Mouse (Mus musculus): ENCODE measurements around the gene 1300017J02Rik.
"Not testable (repeated sequence)": the region's sequence is repeated elsewhere in the genome, so short reads cannot be mapped to it uniquely, and the experiment has no call there.

Gene 1300017J02Rik

GRCm38 (mm10) chr9:103304927-103305326 lies at the start of gene 1300017J02Rik, which contains the start of gene Topbp1:
TSS of gene 1300017J02Rik (minus strand) at chr9:103305082.
TSS of gene Topbp1 (plus strand) at chr9:103305215.
- peak; percentile 92 to 96 for DNase-seq

GRCm38 (mm10) chr9:103353500-103354260 lies 48.8 kb upstream of the 1300017J02Rik start:
- DNase-seq, result not testable (repeated sequence)

- peak; percentile 22 to 37 for DNase-seq
Measured at GRCm38 (mm10) chr9:103348791-103349190, 43.9 kb upstream of the 1300017J02Rik start.

- no peak for DNase-seq
Measured at GRCm38 (mm10) chr9:103347996-103348490, 43.2 kb upstream of the 1300017J02Rik start.

- DNase-seq, result no peak
Measured at GRCm38 (mm10) chr9:103347045-103347444, 42.2 kb upstream of the 1300017J02Rik start.

- DNase-seq, result no peak
Measured at GRCm38 (mm10) chr9:103336912-103337311, 32.0 kb upstream of the 1300017J02Rik start.

GRCm38 (mm10) chr9:103332663-103333062 lies 27.8 kb upstream of the 1300017J02Rik start:
- no peak for DNase-seq

- DNase-seq, result no peak
Measured at GRCm38 (mm10) chr9:103326449-103326848, 21.6 kb upstream of the 1300017J02Rik start.

GRCm38 (mm10) chr9:103324678-103325077 lies 19.8 kb upstream of the 1300017J02Rik start:
- no peak for DNase-seq

GRCm38 (mm10) chr9:103309832-103310231 lies 5.0 kb upstream of the 1300017J02Rik start:
- no peak for DNase-seq

GRCm38 (mm10) chr9:103305332-103306041 lies 605 bp upstream of the 1300017J02Rik start:
- no peak for DNase-seq

GRCm38 (mm10) chr9:103302666-103303065 lies 2.2 kb downstream of the 1300017J02Rik start:
- peak; percentile 54 to 80 for DNase-seq

- no peak for DNase-seq
Measured at GRCm38 (mm10) chr9:103302239-103302638, 2.6 kb downstream of the 1300017J02Rik start.

GRCm38 (mm10) chr9:103301086-103301485 lies 3.8 kb downstream of the 1300017J02Rik start:
- no peak for DNase-seq

GRCm38 (mm10) chr9:103294507-103294906 lies 10.4 kb downstream of the 1300017J02Rik start:
- DNase-seq, result no peak

- no peak for DNase-seq
Measured at GRCm38 (mm10) chr9:103288489-103289180, 16.2 kb downstream of the 1300017J02Rik start.

GRCm38 (mm10) chr9:103287840-103288488 lies 16.9 kb downstream of the 1300017J02Rik start:
- DNase-seq, result no peak

GRCm38 (mm10) chr9:103286901-103287422 lies 17.9 kb downstream of the 1300017J02Rik start:
- DNase-seq, result no peak

GRCm38 (mm10) chr9:103286396-103286795 lies 18.5 kb downstream of the 1300017J02Rik start:
- no peak for DNase-seq

- DNase-seq, result no peak
Measured at GRCm38 (mm10) chr9:103276876-103277275, 28.0 kb downstream of the 1300017J02Rik start.

- DNase-seq, result no peak
Measured at GRCm38 (mm10) chr9:103275676-103276075, 29.2 kb downstream of the 1300017J02Rik start.

GRCm38 (mm10) chr9:103274819-103275218 lies 30.1 kb downstream of the 1300017J02Rik start:
- no peak for DNase-seq
